Mouse (Mus musculus) heart, postnatal 14 days (tissue): ENCODE measurements around the gene Cdc14a. TPM values are rescaled to one million over a fixed set of nuclear protein-coding genes. Genes with fewer than 3 reads are reported as not detected.
A peak's percentile ranks its signal among the peaks of the same experiment; 100 is the strongest.
"Not testable (repeated sequence)": the region's sequence is repeated elsewhere in the genome, so short reads cannot be mapped to it uniquely, and the experiment has no call there.

ENCODE experiments used
- DNase-seq, 2 experiments: peaks; one replicate each; pipeline ENCODE4 v3.0.0; 2021 to 2022
- intact Hi-C: fragments of 180-260 bp; cut with DNase I; formaldehyde crosslinking; loops from one replicate; pipeline ENCODE4 v1.15.1; 2025
- total RNA-seq, 2 experiments: library from RNA; stranded (reverse); gene quantifications; 2 replicates each; pipeline ENCODE4 v1.2.3; 2021

Cdc14a gene
- total RNA-seq, 2 experiments from 2014 or later: 3.8 to 4.7 TPM

- intact Hi-C loops: no loop called here
- DNase-seq: no peak
Observed at GRCm38 (mm10) chr3:116380319-116380718, 43.5 kb downstream of the Cdc14a start.

GRCm38 (mm10) chr3:116375442-116375841, 48.4 kb downstream of the Cdc14a start:
- no peak for DNase-seq
- intact Hi-C loops: no loop called here

- intact Hi-C loops: no loop called here
- DNase-seq: no peak
Observed at GRCm38 (mm10) chr3:116374486-116374885, 49.3 kb downstream of the Cdc14a start.

GRCm38 (mm10) chr3:116373196-116373595, 50.6 kb downstream of the Cdc14a start:
- intact Hi-C loops: no loop called here
- no peak for DNase-seq

GRCm38 (mm10) chr3:116368868-116369437, 54.9 kb downstream of the Cdc14a start:
- intact Hi-C loops: no loop called here
- no peak for DNase-seq

GRCm38 (mm10) chr3:116366125-116366524, 57.7 kb downstream of the Cdc14a start:
- intact Hi-C loops: no loop called here

GRCm38 (mm10) chr3:116361906-116362305, 61.9 kb downstream of the Cdc14a start:
- intact Hi-C loops: no loop called here

More at GRCm38 (mm10) chr3:116366125-116366524, 57.7 kb downstream of the Cdc14a start:
- DNase-seq: no peak

GRCm38 (mm10) chr3:116361101-116361500, 62.7 kb downstream of the Cdc14a start:
- no peak for DNase-seq
- intact Hi-C loops: no loop called here

More at GRCm38 (mm10) chr3:116361906-116362305, 61.9 kb downstream of the Cdc14a start:
- no peak for DNase-seq

GRCm38 (mm10) chr3:116357866-116358265, 66.0 kb downstream of the Cdc14a start:
- DNase-seq: no peak
- intact Hi-C loops: no loop called here

GRCm38 (mm10) chr3:116357180-116357579, 66.7 kb downstream of the Cdc14a start:
- intact Hi-C loops: no loop called here
- DNase-seq: no peak

- no peak for DNase-seq
- intact Hi-C loops: no loop called here
Observed at GRCm38 (mm10) chr3:116355026-116355788, 68.6 kb downstream of the Cdc14a start.

GRCm38 (mm10) chr3:116352486-116352885, 71.3 kb downstream of the Cdc14a start:
- intact Hi-C loops: no loop called here
- peak in 1 of 2 experiments; percentile 37 for DNase-seq

- intact Hi-C loops: no loop called here
- DNase-seq: no peak
Observed at GRCm38 (mm10) chr3:116350389-116350967, 73.4 kb downstream of the Cdc14a start.

- intact Hi-C loops, DNase-seq: not testable (repeated sequence)
Observed at GRCm38 (mm10) chr3:116347571-116347970, 76.3 kb downstream of the Cdc14a start.

- intact Hi-C loops: no loop called here
- no peak for DNase-seq
Observed at GRCm38 (mm10) chr3:116345245-116345644, 78.6 kb downstream of the Cdc14a start.

GRCm38 (mm10) chr3:116342251-116342650, 81.6 kb downstream of the Cdc14a start:
- no peak for DNase-seq
- intact Hi-C loops: no loop called here

- intact Hi-C loops: loop anchor here (2.0 kb wide), 1 partner anchor 84 kb away; the partner anchor contains the start of gene Cdc14a
Observed at GRCm38 (mm10) chr3:116340950-116341624, 82.7 kb downstream of the Cdc14a start.

GRCm38 (mm10) chr3:116340281-116340680, 83.6 kb downstream of the Cdc14a start:
- intact Hi-C loops: loop anchor here (2.0 kb wide), 1 partner anchor 85 kb away; the partner anchor contains the start of gene Cdc14a
- no peak for DNase-seq

More at GRCm38 (mm10) chr3:116340950-116341624, 82.7 kb downstream of the Cdc14a start:
- peak; percentile 61 to 69 for DNase-seq

GRCm38 (mm10) chr3:116338616-116339015, 85.2 kb downstream of the Cdc14a start:
- no peak for DNase-seq
- intact Hi-C loops: loop anchor here (10.0 kb wide), 1 partner anchor 496 kb away; no protein-coding TSS in a partner anchor

- intact Hi-C loops: loop anchor here (2.0 to 10.0 kb wide), 2 partner anchors 157 to 497 kb away; no protein-coding TSS in a partner anchor
- no peak for DNase-seq
Observed at GRCm38 (mm10) chr3:116337840-116338239, 86.0 kb downstream of the Cdc14a start.
